Mouse (Mus musculus) thymus, adult 2 months (tissue): ENCODE measurements around the gene Prr29. TPM values are rescaled to one million over a fixed set of nuclear protein-coding genes. Genes with fewer than 3 reads are reported as not detected.

Source experiments
- DNase-seq: peaks from one replicate; pipeline ENCODE4 v3.0.0; 2021
- H3K27ac ChIP-seq: fragments of 200-500 bp; 2 replicates; pipeline ENCODE4 v1.5.1; 2012; ENCODE audit warnings: low read length, control low read depth; ENCODE audit not compliant: control insufficient read depth, insufficient read depth
- H3K27me3 ChIP-seq: fragments of 200-500 bp; 2 replicates; pipeline ENCODE4 v1.6.1; 2012; ENCODE audit warnings: mild to moderate bottlenecking, low read length, moderate library complexity, mixed read lengths; ENCODE audit not compliant: control insufficient read depth, insufficient read depth
- H3K36me3 ChIP-seq: fragments of 200-500 bp; 2 replicates; pipeline ENCODE4 v1.6.1; 2012; ENCODE audit warnings: mild to moderate bottlenecking, low read length, moderate library complexity; ENCODE audit not compliant: control insufficient read depth, insufficient read depth
- H3K4me1 ChIP-seq: fragments of 200-500 bp; replicated peaks from 2 replicates; pipeline ENCODE4 v1.6.1; 2012; ENCODE audit warnings: low read length; ENCODE audit not compliant: control insufficient read depth, insufficient read depth
- H3K4me3 ChIP-seq: fragments of 200-500 bp; 2 replicates; pipeline ENCODE4 v1.5.1; 2012; ENCODE audit warnings: mild to moderate bottlenecking, low read length, control low read depth, moderate library complexity; ENCODE audit not compliant: control insufficient read depth, insufficient read depth
- CTCF ChIP-seq: fragments of 200-500 bp; IDR thresholded peaks from 2 replicates; pipeline ENCODE4 v1.5.1; 2012; ENCODE audit warnings: mild to moderate bottlenecking, control low read depth, low read length, moderate library complexity, borderline replicate concordance; ENCODE audit not compliant: control insufficient read depth, poor library complexity, insufficient read depth; ENCODE audit errors: extremely low read depth
- POLR2A ChIP-seq: fragments of 200-500 bp; IDR thresholded peaks from 2 replicates; pipeline ENCODE4 v1.6.1; 2012; ENCODE audit warnings: mild to moderate bottlenecking, low read length, control low read depth, moderate library complexity; ENCODE audit not compliant: control insufficient read depth, poor library complexity, insufficient read depth; ENCODE audit errors: extremely low read depth
- whole genome bisulfite sequencing: fragments of 180-500 bp; shearing (Covaris S2); methylation state at CpG from one replicate; pipeline ENCODE4 v1.1.7; 2018; 5-methylcytosine and 5-hydroxymethylcytosine counted together
- polyA plus RNA-seq: library from polyadenylated mRNA; depleted of rRNA; stranded (reverse); fragments of >200 nt; gene quantifications from 2 replicates; pipeline ENCODE4 v1.2.3, GENCODE M21; 2012; rRNA removed

Prr29 gene
- polyA plus RNA-seq, 1 experiment, result 30.1 TPM

DNA sequence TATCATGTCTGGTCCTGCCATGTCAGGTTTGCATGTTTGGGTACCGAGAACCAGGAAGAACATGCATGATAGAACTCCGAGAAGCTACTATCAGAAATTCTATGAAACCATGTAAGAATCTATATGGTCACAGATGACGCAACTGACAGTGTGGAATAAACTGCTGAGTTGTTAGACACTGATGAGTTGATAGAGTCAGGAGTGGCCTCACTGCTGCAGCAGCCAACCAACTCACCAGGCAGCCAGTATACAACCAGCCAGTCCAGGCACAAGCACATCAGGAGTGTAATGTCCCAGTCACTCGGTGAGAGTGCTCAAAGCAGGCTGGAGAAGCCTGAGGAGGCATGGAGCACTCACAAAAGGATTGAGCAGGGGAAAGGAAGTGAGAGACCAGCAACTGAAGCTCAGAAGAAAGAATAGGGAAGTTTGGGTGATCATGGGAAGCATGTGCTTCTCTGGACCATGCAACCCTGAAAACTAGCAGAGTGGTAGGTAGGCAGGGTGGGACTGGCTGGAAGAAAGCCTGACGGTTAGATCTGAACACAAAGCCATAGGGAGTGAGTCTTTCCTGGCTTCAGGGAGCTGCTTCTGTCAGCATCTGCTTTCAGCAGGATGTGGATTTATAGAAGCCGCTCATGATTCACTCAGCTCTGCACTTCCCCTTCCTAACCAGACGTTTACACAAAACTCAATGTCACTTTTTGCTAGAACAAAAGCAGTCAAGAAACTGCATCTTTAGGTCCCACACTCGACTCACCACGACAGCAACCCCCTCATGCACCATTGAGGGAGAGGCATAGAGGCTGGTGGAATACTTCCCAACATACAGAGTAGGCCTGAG is 54.2 kb downstream of the Prr29 start:
- no peak for DNase-seq

GRCm38 (mm10) chr11:106425201-106425600 is 59.9 kb downstream of the Prr29 start:
- Histone ChIP-seq H3K4me3 (no peak overlapping the region), H3K4me1 (peaks cover 11% of the 10 kb centered on the region), H3K36me3 (no peaks in the 10 kb centered on the region), H3K27me3 (no peaks in the 10 kb centered on the region), H3K27ac (no peak overlapping the region)
- WGBS, result 95% methylated on average over 5 of the region's 5 CpGs
- no peak for TF ChIP-seq POLR2A
- no peak for TF ChIP-seq CTCF
- no peak for DNase-seq

More for the DNA sequence above, 54.2 kb downstream of the Prr29 start:
- no peak for TF ChIP-seq CTCF
- TF ChIP-seq POLR2A, result no peak
- 0 out of 2 replicates have a peak overlapping the region, but pooled peaks have one; percentile 24 for H3K27ac ChIP-seq
- H3K27me3 ChIP-seq, result no peaks in the 10 kb centered on the region
- H3K4me3 ChIP-seq, result no peak overlapping the region
- 41% methylated on average over 9 of the region's 9 CpGs for WGBS
- peaks cover 10% of the 10 kb centered on the region for H3K4me1 ChIP-seq
- no peaks in the 10 kb centered on the region for H3K36me3 ChIP-seq

GRCm38 (mm10) chr11:106426447-106426846 is 61.2 kb downstream of the Prr29 start:
- Histone ChIP-seq H3K27ac (no peak overlapping the region), H3K4me3 (no peak overlapping the region), H3K27me3 (no peaks in the 10 kb centered on the region), H3K36me3 (no peaks in the 10 kb centered on the region), H3K4me1 (peaks cover 11% of the 10 kb centered on the region)
- TF ChIP-seq CTCF, result no peak
- TF ChIP-seq POLR2A, result no peak
- WGBS, result 95% methylated on average over 4 of the region's 4 CpGs
- no peak for DNase-seq

Other genes starting within 250 kb of the Prr29 start
- gene Gm10840, start 204.6 kb upstream of the Prr29 start, polyA plus RNA-seq, result not detected in 2 replicates
- 569 and 594 TPM in 2 replicates for gene Limd2, start 204.6 kb upstream of the Prr29 start, polyA plus RNA-seq
- 40.3 and 40.5 TPM in 2 replicates for gene Strada, start 163.3 kb upstream of the Prr29 start, polyA plus RNA-seq
- 15.5 and 16.9 TPM in 2 replicates for gene Ccdc47, start 149.1 kb upstream of the Prr29 start, polyA plus RNA-seq
- gene Ddx42, start 148.5 kb upstream of the Prr29 start, polyA plus RNA-seq, result 16.7 and 19.9 TPM in 2 replicates
- gene Ftsj3, start 109.4 kb upstream of the Prr29 start, polyA plus RNA-seq, result 23.7 and 25.3 TPM in 2 replicates
- gene Psmc5, start 109.3 kb upstream of the Prr29 start, polyA plus RNA-seq, result 53.9 and 56.1 TPM in 2 replicates
- 552 and 570 TPM in 2 replicates for gene Smarcd2, start 92.5 kb upstream of the Prr29 start, polyA plus RNA-seq
- gene Tcam1, start 88.8 kb upstream of the Prr29 start, polyA plus RNA-seq, result 0.42 and 0.47 TPM in 2 replicates
- gene Gh, start 63.6 kb upstream of the Prr29 start, polyA plus RNA-seq, result 0.74 and 1.7 TPM in 2 replicates
- 33.2 and 39.6 TPM in 2 replicates for gene Cd79b, start 50.7 kb upstream of the Prr29 start, polyA plus RNA-seq
- gene Scn4a, start 12.2 kb upstream of the Prr29 start, polyA plus RNA-seq, result 0.92 and 1.2 TPM in 2 replicates
- 185 and 222 TPM in 2 replicates for gene Icam2, start 22.6 kb downstream of the Prr29 start, polyA plus RNA-seq
- 18.1 and 21.9 TPM in 2 replicates for gene Ern1, start 122.4 kb downstream of the Prr29 start, polyA plus RNA-seq
- 13.2 and 13.7 TPM in 2 replicates for gene Tex2, start 248.0 kb downstream of the Prr29 start, polyA plus RNA-seq